Mouse (Mus musculus) lung, postnatal 0 days (tissue): Measurements from ENCODE around the gene Pard3.

Source experiments
- CTCF ChIP-seq: IDR thresholded peaks from 2 replicates; pipeline ENCODE4 v1.5.1; 2016; ENCODE audit warnings: antibody characterized with exemption, mild to moderate bottlenecking
- EP300 ChIP-seq: IDR thresholded peaks from 2 replicates; pipeline ENCODE4 v1.6.1; 2016; ENCODE audit warnings: antibody characterized with exemption, mild to moderate bottlenecking, control low read depth

DNA sequence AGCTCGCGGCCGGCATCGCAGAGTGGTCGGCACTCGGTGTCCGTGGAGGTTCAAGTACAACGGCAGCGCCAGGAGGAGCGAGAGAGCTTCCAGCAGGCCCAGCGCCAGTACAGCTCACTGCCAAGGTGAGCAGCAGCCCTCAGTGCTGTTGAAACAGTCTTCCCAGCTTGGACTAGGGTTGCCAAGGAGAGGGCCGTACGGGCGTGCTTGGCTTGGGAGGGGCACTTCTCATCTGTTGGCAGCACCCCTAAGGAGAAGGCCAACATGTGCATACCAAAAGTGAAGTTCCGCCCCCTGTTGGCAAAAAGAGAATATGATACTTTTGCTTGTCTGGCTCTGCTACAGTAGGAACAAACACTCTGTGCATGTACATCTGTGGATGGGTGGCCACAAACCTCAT, 539.4 kb downstream of the Pard3 start:
- TF ChIP-seq CTCF (no peak), EP300 (no peak)
